Mouse (Mus musculus) heart, adult 18-20 months (tissue): Measurements from ENCODE around the gene Rin2. TPM values are rescaled to one million over a fixed set of nuclear protein-coding genes. Genes with fewer than 3 reads are reported as not detected.

Experiments used
- DNase-seq, 2 experiments: peaks; one replicate each; pipeline ENCODE4 v3.0.0; 2021 to 2022; ENCODE audit warnings: mixed read lengths in 1 of 2
- total RNA-seq, 2 experiments: library from RNA; stranded (reverse); gene quantifications; 2 replicates each; pipeline ENCODE4 v1.2.3; 2021

The Rin2 gene
- total RNA-seq, 2 experiments from 2014 or later: 17.5 to 18.5 TPM

GRCm38 (mm10) chr2:145735079-145735478 lies 60.1 kb downstream of the Rin2 start:
- no peak for DNase-seq

DNA sequence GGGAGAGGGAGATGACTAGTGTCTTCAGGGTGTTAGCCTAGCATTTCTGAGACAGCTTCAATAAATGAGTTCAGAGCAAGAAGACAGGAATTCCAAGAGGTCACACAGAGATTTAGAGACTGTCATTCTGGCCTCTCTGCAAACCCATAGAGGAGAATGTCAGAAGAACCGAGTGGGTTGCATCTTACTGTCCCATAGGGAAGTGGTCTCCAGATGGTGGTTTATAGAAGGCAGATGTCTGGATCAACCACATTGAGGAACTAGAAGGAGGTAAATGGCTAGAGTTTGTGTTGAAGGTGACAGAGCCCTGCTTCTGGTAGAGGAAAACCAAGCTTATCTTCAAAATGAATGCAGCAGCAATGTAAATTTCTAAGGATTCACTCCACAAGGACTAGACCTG lies 61.5 kb downstream of the Rin2 start:
- DNase-seq: no peak

DNA sequence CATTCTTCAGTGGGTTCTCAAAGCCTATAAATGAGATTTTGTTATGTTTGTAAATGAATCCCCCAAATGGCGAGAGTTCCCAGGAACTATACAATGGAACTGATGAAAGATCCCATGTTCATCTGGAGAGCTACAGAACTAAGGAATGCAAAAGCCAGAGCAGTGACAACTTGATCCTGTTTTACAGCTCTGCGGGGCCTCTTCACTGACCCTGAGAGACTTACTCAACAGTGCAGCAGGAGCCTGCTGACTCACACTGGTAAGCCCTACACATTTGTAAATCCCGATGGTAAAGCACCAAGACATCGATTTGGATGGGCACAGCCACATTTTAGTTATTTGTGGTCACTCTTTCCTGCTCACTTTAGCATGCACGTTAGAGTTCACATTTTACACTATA lies 62.2 kb downstream of the Rin2 start:
- no peak for DNase-seq

- DNase-seq: peak in 1 of 2 experiments; percentile 16
Measured at GRCm38 (mm10) chr2:145740729-145741128, 65.7 kb downstream of the Rin2 start.

DNA sequence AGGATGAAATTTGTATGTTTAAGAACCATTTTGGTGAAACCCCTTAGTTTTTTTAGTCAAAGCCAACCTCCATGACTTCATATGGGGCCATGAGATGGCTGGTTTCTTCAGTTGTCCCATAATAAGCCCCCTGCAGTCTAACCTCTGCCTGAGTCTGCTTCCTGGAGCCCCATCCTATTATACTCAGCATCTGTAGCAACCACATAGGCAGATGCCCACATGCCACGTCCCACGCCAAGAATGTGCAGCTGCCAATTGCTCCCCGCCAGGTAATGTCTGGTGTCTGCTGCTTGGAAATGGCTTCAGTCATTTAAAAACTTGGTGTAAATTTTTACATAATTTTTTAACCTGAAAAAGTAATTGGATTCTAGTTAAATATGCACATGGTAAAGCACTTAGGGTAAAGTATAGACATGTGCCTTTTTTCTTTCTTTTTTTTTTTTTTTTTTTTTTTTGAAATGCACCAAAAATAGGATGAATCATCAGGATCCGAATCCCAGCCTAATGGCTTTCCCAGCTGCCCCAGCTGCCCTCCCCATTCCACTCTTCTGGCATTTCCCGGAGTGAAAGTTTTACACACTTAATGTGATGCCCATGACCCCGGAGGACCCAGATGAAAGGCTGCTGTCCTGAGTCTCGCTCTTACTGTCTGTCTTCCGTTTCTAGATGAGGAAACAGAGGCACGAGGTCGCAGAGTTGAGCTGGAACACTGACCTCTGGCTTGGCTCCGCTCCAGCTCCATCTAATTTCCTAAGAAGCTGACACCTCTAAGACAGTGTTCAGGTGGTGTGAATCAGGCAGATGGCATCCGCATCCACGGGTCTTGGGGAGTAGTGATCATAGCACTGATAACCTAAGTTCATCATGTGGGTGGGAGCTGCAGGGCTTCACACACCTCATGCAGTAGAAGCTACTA lies 68.0 kb downstream of the Rin2 start:
- DNase-seq: no peak

DNA sequence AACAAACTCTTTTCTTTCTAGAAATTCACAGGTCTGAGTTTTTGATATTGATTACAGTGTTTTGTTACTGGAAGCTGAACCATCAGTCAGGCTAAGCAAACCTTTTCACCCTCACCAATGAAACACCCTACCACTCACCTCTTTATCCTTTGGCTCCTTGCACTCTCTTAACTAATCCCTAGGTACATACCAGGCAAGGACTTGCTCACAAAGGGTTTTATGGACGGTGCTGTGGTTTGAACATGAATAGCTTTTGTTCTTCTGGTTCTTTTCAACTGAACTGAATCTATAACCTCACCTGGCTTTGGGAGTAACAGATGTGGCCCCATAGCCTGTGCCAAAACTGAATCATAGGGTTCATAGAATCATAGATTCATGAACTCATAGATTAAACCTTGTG lies 71.4 kb downstream of the Rin2 start:
- no peak for DNase-seq

DNA sequence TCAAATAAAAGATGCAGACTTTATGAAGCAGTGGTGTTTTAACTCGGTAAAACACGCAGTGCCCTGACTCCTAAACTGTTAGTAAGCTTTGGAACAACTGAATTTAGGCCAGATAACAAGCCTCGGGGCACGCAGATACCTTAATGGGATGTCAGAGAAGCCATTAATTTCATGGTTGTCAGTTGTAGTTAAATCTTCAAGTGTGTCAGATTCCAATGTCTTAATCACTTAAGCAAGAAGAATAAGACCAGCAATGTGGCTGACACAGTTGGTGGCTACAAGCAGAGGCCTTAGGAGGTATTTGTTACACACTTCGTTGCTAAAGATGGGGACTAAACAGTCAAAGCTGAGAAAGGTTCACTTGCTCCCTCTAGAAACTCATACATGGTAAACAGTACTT lies 74.6 kb downstream of the Rin2 start:
- no peak for DNase-seq

- DNase-seq: peak; percentile 30 to 36
Measured at GRCm38 (mm10) chr2:145752572-145752971, 77.6 kb downstream of the Rin2 start.

- no peak for DNase-seq
Measured at GRCm38 (mm10) chr2:145753973-145754372, 79.0 kb downstream of the Rin2 start.

GRCm38 (mm10) chr2:145755864-145756822 lies 81.1 kb downstream of the Rin2 start:
- no peak for DNase-seq

- peak in 1 of 2 experiments; percentile 29 for DNase-seq
Measured at GRCm38 (mm10) chr2:145760121-145760520, 85.1 kb downstream of the Rin2 start.

GRCm38 (mm10) chr2:145761436-145761835 lies 86.4 kb downstream of the Rin2 start:
- DNase-seq: no peak

DNA sequence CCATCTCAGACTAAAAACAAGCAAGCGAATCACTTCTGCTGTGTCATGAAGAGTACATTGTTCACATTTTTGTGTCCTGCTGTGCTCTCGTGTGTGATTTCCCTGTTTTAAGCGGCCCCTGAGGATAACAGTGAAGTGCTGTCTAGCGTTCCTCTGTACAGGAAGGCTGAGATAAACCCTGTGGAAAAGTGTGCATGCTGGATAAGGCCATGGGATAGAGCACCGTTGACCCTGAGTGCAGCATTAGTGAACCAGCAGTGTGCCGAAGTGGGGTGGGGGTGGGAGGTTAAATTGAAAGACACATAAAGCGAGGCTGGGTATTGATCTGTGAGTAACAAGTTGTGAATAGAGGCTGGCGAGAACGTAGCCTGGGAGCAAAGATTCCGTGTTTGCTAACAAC lies 94.9 kb downstream of the Rin2 start:
- DNase-seq: no peak

DNA sequence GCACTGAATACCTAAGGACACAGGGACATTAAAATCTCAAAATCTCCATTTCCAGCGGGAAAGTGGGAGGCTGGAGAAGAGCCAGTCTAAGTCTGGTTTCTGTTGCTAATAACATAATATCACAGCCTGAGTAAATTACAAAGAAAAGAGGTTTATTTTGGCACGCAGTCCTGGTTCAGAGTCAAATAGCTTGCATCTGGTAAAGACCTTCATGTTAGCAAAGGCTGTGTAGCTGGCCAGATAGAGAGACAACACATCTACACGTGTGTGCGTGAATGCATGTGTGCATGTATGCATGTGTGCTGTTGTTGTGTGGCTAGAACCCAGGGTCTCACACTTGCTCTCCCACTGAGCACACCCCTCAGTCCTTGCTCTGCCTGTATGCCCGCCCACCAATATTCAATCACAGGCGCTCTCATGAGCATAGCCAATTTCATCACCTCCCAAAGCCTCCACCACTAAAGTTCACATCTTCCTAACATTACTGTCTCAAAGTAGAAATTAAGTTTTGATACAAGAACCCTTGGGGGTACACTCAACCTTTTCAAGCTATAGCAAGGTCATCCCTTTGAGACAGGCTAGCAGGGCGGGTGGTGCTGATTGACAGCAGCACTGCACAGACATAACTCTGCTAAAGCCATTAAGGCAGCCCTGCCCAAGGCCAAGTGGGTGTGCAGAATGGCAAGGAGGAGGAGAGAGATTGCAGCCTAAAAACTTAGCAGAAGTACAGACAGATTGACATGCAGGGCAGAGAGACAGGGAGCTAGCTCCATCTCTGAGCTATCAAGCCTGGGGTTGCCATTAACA lies 95.9 kb downstream of the Rin2 start:
- DNase-seq: peak; percentile 57 to 68

DNA sequence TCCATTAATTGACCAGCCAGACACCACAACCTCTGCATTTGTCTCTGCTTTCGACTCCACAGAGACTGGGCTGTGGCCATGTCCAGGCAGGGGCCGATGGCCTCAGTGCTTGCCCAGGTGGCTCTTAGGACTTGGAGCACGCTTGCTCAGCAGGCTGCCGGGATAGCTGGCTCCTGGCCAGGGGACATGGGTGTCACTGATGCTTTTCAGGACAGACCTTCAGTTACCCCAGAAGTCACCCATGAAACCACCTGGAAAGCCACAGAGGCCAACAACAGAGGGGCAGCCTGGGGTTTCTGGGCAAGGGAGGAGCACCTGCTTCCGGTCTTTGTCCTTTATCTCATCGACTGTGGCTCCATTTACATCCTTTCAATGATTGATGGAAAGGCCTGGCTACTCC lies 108.2 kb downstream of the Rin2 start:
- DNase-seq: peak in 1 of 2 experiments; percentile 45

DNA sequence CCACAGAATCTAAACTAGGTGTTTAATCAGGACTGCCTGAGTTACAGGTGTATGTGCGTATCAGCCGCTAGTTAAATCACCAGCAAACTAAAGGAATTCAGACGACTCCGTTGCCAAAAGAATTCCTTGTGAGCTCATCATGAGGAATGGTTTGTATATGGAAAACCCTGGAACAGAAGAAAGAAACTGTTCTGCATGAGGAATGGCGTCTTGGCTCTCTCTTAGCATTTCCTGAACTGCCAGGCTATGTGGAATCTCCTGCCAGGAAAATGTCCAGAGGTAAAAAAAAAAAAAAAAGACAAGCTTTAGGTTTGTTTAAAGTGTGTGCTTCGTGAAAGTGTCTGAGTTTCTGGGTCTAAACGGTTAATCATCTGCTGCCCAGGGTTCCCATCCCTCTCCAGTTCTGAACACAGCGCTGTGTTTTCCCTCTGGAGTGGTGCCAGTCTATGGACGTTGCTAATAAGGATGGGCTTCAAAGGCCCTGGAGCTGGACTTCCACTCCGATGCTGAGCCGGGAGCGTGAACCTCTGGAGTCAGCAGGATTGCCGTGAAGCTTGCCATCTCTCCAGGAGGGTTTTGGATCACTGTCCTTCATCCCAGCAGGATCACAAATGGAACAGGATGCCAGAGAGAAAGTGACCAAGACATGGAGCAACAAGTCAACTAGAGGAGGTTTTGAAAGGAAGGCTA lies 109.4 kb downstream of the Rin2 start:
- DNase-seq: no peak

DNA sequence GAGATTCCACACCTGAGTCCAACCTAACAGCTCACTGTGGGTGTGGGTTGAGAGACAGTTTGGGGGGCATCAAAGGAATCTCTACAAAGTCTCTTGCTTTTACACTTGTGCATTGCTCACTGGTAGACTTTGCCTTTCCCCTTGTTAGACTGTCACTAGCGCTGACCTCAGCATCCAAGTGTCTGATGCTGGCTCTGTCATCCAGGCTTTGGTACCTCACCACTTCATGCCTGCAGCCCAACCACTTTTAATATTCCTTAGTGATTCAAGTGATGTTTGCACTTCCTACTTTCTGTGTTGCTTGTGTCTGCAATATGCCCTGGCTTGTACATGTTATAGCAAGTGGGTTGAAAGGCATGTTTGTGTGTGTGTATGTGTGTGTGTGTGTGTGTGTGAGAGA lies 109.9 kb downstream of the Rin2 start:
- DNase-seq: no peak

DNA sequence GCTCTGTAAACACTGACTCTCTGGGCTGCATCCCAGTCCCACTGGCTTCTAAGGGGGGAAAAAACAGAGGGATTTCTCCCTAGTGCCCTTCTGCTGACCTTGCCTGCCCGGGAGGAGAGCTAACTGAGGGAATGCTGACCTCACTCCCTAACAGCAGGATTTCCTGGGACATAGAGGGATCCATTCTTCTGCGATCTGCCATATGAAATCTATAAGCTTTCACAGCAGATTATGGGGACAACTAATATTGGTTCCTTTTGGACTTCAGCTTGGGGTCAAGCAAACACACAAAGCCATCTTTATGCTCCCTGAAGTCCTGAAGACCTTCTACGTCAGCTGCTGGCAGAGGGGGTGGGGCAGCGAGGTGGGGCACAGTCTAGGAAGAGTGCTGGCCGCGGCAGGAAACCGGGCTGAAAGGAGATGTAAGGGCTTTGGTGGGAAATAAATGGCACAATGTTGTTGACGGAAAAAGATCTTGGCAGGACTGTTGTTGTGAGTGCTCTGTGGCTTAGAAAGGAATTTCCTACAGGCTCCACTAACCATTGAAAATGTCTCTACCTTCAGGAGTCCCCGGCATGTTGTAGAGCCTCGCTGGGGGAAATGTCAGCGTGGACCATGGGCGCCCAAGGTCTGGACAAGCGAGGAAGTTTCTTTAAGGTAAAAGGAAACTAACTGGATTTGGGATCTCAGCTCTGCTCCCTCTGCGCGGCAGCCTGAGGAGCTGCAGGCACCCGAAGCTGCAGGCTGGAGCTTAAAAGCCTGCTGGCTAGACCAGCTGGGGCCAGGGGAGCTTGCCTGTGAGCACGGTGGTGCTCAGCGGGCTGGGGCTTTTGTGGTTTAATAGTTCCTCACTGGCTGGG lies 111.0 kb downstream of the Rin2 start:
- DNase-seq: peak; percentile 69 to 71

DNA sequence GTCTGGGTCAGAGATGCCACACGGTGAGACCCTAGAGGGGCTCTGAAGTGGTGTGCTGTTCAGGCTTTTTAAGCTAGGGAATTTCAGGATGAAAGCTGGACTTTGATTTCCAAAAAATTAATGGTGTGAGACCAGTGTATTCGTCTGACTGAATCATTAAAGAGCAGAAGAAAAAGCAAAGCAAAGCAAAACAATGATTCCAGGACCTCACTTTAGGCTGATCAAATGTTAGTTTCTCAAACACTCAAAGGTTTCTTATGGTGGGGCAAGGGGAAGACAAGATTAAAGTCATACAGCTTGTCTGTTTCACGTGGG lies 111.6 kb downstream of the Rin2 start:
- DNase-seq: no peak

DNA sequence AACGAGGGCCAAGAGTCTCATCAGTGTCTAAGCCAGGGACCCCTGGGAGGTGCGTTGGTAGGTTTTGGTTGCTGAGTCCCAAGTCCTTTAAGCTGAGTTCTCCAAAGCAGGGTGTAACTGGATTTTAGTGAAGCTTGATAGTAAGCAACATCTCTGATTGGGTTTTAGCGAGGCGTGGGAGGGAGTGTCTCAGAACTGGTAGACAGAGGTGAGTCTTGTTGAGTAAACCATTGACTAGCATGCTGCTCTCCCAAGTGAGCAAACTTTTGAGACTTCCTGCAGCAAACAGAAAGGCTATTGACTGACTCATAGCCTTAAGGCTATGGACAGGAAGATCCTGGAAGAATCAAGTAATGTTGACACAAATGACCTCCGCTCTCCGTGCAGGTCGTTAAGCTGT lies 112.5 kb downstream of the Rin2 start:
- no peak for DNase-seq
